Comparison of ENCODE assay signal across 11 mouse cellular contexts in genomic region chr8:120415474-120415873, GRCm38 (mm10).
DNase-seq lines count a peak whose midpoint lies in the region; ATAC-seq and TF ChIP-seq lines count a peak whose summit lies in the region.
"Had no signal": no experiment of that assay in that cellular context is flagged by ENCODE, and none has a peak within 500 bp of the region (broad histone marks: within the 10 kb centered on the region; RNA-seq: fewer than 3 reads in every experiment).

No protein-coding gene starts in this region.

- peaks cover 54% of the 10 kb centered on the region for H3K4me1 ChIP-seq in forebrain, embryonic 11.5 days (replicated peaks; ENCODE audit: control insufficient read depth, insufficient read depth, low read length)
- peaks cover 64% of the 10 kb centered on the region for H3K4me1 ChIP-seq in hindbrain, embryonic 14.5 days (replicated peaks; ENCODE audit: control insufficient read depth, insufficient read depth, low read length)
- peaks cover 74% of the 10 kb centered on the region for H3K4me1 ChIP-seq in midbrain, embryonic 15.5 days

- H3K27me3 ChIP-seq in forebrain, embryonic 11.5 days (ENCODE audit: control insufficient read depth, insufficient read depth, low read length): peaks cover 3% of the 10 kb centered on the region; the same call in 1 of the 2 replicates
- no peaks in the 10 kb centered on the region for H3K27me3 ChIP-seq in hindbrain, embryonic 14.5 days (ENCODE audit: control insufficient read depth, insufficient read depth, low read length)
- no peaks in the 10 kb centered on the region for H3K27me3 ChIP-seq in midbrain, embryonic 15.5 days (replicated peaks)

- H3K9me3 ChIP-seq in forebrain, embryonic 11.5 days (ENCODE audit: control insufficient read depth, low read length): no peaks in the 10 kb centered on the region
- H3K9me3 ChIP-seq in hindbrain, embryonic 14.5 days (ENCODE audit: control insufficient read depth, low read length): no peaks in the 10 kb centered on the region
- no peaks in the 10 kb centered on the region for H3K9me3 ChIP-seq in midbrain, embryonic 15.5 days
- H3K9me3 ChIP-seq: liver, embryonic 13.5 days had no signal

- no peak overlapping the region for H3K4me3 ChIP-seq in left cerebral cortex, adult 2 months
- no peak overlapping the region for H3K4me3 ChIP-seq in forebrain, embryonic 11.5 days (ENCODE audit: low read depth, low read length)
- H3K4me3 ChIP-seq in hindbrain, embryonic 14.5 days (replicated peaks; ENCODE audit: low read length): no peak overlapping the region
- H3K4me3 ChIP-seq in midbrain, embryonic 15.5 days: no peak overlapping the region

- ATAC-seq in forebrain, embryonic 11.5 days (replicated peaks; ENCODE audit: low FRiP score): no peak
- ATAC-seq in hindbrain, embryonic 14.5 days (ENCODE audit: low FRiP score): no peak
- ATAC-seq in midbrain, embryonic 15.5 days (replicated peaks): no peak
- no peak for ATAC-seq in megakaryocyte progenitor cell, adult 5-6 weeks (replicated peaks; ENCODE audit: poor library complexity)

- WGBS in forebrain, embryonic 11.5 days: 72% methylated on average over 9 of the region's 11 CpGs
- WGBS in hindbrain, embryonic 14.5 days: 43% methylated on average over 9 of the region's 11 CpGs
- 54% methylated on average over 10 of the region's 11 CpGs for WGBS in midbrain, embryonic 15.5 days

- TF ChIP-seq CTCF in left cerebral cortex, adult 2 months (IDR thresholded peaks at IDR 0.05): no peak; the same call in 1 of the 2 replicates

- 0 out of 2 replicates have a peak overlapping the region, but pooled peaks have one; percentile 16 for H3K9ac ChIP-seq in forebrain, embryonic 11.5 days (ENCODE audit: low read length)
- H3K9ac ChIP-seq in hindbrain, embryonic 14.5 days: no peak overlapping the region
- H3K9ac ChIP-seq in midbrain, embryonic 15.5 days: no peak overlapping the region

- H3K4me2 ChIP-seq in forebrain, embryonic 11.5 days (ENCODE audit: low read depth, low read length, severe bottlenecking): no peak overlapping the region
- H3K4me2 ChIP-seq in hindbrain, embryonic 14.5 days (replicated peaks): no peak overlapping the region
- no peak overlapping the region for H3K4me2 ChIP-seq in midbrain, embryonic 15.5 days

- intact Hi-C loops in left cerebral cortex, adult 2 months (cut with DNase I): loop anchor here (5.0 kb wide), 1 partner anchor 122 kb away; no protein-coding TSS in a partner anchor
- intact Hi-C loops in left cerebral cortex, postnatal 4 days (cut with DNase I): no loop called here

- DNase-seq in left cerebral cortex, adult 2 months (ENCODE audit: extremely low spot score in 1 of 2, low spot score in 2 of 2): no peak
- DNase-seq in left cerebral cortex, postnatal 4 days: no peak
- DNase-seq in forebrain, embryonic 11.5 days (ENCODE audit: low spot score): no peak
- no peak for DNase-seq in hindbrain, embryonic 14.5 days (ENCODE audit: low spot score)
- no peak for DNase-seq in frontal cortex, adult 2 months (ENCODE audit: extremely low spot score in 1 of 2, low spot score in 1 of 2)
- DNase-seq in thymus, postnatal 14 days: no peak
- DNase-seq: heart, postnatal 14 days; liver, embryonic 13.5 days; right cerebral cortex, postnatal 4 days had no signal

- H3K27ac ChIP-seq in left cerebral cortex, adult 2 months: peak overlapping the region; percentile 83; the same call in 1 of the 2 replicates
- H3K27ac ChIP-seq in forebrain, embryonic 11.5 days (ENCODE audit: low read depth, low read length): peak overlapping the region; percentile 98; the same call in 1 of the 2 replicates
- H3K27ac ChIP-seq in hindbrain, embryonic 14.5 days: 0 out of 2 replicates have a peak overlapping the region, but pooled peaks have one; percentile 87
- peak overlapping the region; percentile 92 for H3K27ac ChIP-seq in midbrain, embryonic 15.5 days

- no peaks in the 10 kb centered on the region for H3K36me3 ChIP-seq in forebrain, embryonic 11.5 days (ENCODE audit: control insufficient read depth, insufficient read depth, low read length)
- no peaks in the 10 kb centered on the region for H3K36me3 ChIP-seq in hindbrain, embryonic 14.5 days (replicated peaks; ENCODE audit: control insufficient read depth, insufficient read depth)
- H3K36me3 ChIP-seq in midbrain, embryonic 15.5 days (replicated peaks): no peaks in the 10 kb centered on the region
- H3K36me3 ChIP-seq: liver, embryonic 13.5 days had no signal
